9 mouse cellular contexts compared by ENCODE assay signal in the genomic region with DNA sequence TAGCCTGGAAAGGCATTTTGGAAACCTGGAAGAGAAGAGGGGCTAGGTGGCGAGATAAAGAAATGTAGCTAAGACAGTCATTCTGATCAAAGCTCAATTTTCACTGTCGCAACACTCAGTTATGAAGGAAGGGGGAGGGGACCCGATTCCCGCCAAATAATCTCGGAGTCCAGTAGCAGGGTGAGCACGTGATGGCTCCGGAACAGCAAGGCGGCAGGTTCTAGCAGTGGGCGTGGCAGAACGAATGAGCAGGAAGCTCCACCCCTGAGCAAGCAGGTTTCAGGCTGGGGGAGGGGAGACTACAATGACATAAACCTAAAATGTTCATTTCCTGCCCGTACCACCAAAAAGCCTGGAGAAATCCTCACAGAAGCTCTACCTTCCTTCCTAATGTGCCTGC. TPM values are rescaled to one million over a fixed set of nuclear protein-coding genes. Genes with fewer than 3 reads are reported as not detected.
DNase-seq lines count a peak whose midpoint lies in the region; ATAC-seq and TF ChIP-seq lines count a peak whose summit lies in the region.
"Not testable (repeated sequence)": the region's sequence is repeated elsewhere in the genome, so short reads cannot be mapped to it uniquely, and the experiment has no call there.
"Had no signal": no experiment of that assay in that cellular context is flagged by ENCODE, and none has a peak within 500 bp of the region (broad histone marks: within the 10 kb centered on the region; RNA-seq: fewer than 3 reads in every experiment).

No protein-coding gene starts in this region.

- not testable (repeated sequence) for H3K36me3 ChIP-seq in heart, embryonic 11.5 days (ENCODE audit: control insufficient read depth, insufficient read depth, low read length); heart, embryonic 16.5 days (ENCODE audit: control insufficient read depth, insufficient read depth); kidney, adult 2 months (ENCODE audit: control insufficient read depth, insufficient read depth, low read length); limb, embryonic 13.5 days; stomach, embryonic 15.5 days

- not testable (repeated sequence) for TF ChIP-seq POLR2A in kidney, adult 2 months (IDR thresholded peaks at IDR 0.05; ENCODE audit: low read depth, low read length)

- not testable (repeated sequence) for H3K4me2 ChIP-seq in heart, embryonic 11.5 days; stomach, embryonic 15.5 days
- peak overlapping the region; percentile 23; the same call in 1 of the 2 replicates for H3K4me2 ChIP-seq in heart, embryonic 16.5 days (ENCODE audit: low read depth, low read length)
- H3K4me2 ChIP-seq in limb, embryonic 13.5 days (replicated peaks): peak overlapping the region; percentile 19; the same call in 1 of the 2 replicates

- H3K4me3 ChIP-seq in heart, embryonic 11.5 days (ENCODE audit: low read depth, low read length); heart, embryonic 16.5 days (ENCODE audit: low read length); kidney, adult 2 months (ENCODE audit: insufficient read depth, low read depth, low read length); limb, embryonic 13.5 days; stomach, embryonic 15.5 days (replicated peaks): not testable (repeated sequence)

- H3K9me3 ChIP-seq in heart, embryonic 11.5 days (replicated peaks; ENCODE audit: control insufficient read depth, low read length); heart, embryonic 16.5 days (replicated peaks; ENCODE audit: control insufficient read depth, low read length); limb, embryonic 13.5 days; stomach, embryonic 15.5 days: not testable (repeated sequence)

- H3K27ac ChIP-seq in heart, embryonic 11.5 days (ENCODE audit: low read depth, low read length): peak overlapping the region; percentile 29; the same call in 1 of the 2 replicates
- peak overlapping the region; percentile 66 for H3K27ac ChIP-seq in heart, embryonic 16.5 days (ENCODE audit: low read length)
- not testable (repeated sequence) for H3K27ac ChIP-seq in kidney, adult 2 months (ENCODE audit: insufficient read depth, low read depth, low read length); limb, embryonic 13.5 days
- peak overlapping the region; percentile 49; the same call in 1 of the 2 replicates for H3K27ac ChIP-seq in stomach, embryonic 15.5 days

- TF ChIP-seq CTCF in kidney, adult 2 months (conservative IDR thresholded peaks at IDR 0.05; ENCODE audit: insufficient read depth, insufficient read length, low read depth, low read length): not testable (repeated sequence)

- H3K27me3 ChIP-seq in heart, embryonic 11.5 days (ENCODE audit: control insufficient read depth, insufficient read depth, low read length); heart, embryonic 16.5 days (ENCODE audit: control insufficient read depth, insufficient read depth, low read length); kidney, adult 2 months (replicated peaks; ENCODE audit: control insufficient read depth, insufficient read depth, low read length); limb, embryonic 13.5 days; stomach, embryonic 15.5 days (replicated peaks): not testable (repeated sequence)

- peak; percentile 19 for DNase-seq in ES-CJ7 (ENCODE audit: low read depth, low spot score)
- peak; percentile 97 for DNase-seq in heart, adult 11 months
- DNase-seq in kidney, adult 2 months: peak; percentile 33

- H3K9ac ChIP-seq in heart, embryonic 11.5 days (ENCODE audit: low read depth, low read length); heart, embryonic 16.5 days (ENCODE audit: low read length); limb, embryonic 13.5 days; stomach, embryonic 15.5 days: not testable (repeated sequence)

- 63% methylated on average over 11 of the region's 11 CpGs for WGBS in heart, embryonic 11.5 days (ENCODE audit: insufficient replicate concordance)
- 58% methylated on average over 11 of the region's 11 CpGs for WGBS in heart, embryonic 16.5 days
- 44% methylated on average over 11 of the region's 11 CpGs for WGBS in kidney, adult 2 months
- WGBS in limb, embryonic 13.5 days: 76% methylated on average over 11 of the region's 11 CpGs
- WGBS in stomach, embryonic 15.5 days: 61% methylated on average over 11 of the region's 11 CpGs

- not testable (repeated sequence) for H3K4me1 ChIP-seq in heart, embryonic 11.5 days (ENCODE audit: control insufficient read depth, insufficient read depth, low read length); kidney, adult 2 months (ENCODE audit: control insufficient read depth, insufficient read depth, low read length); stomach, embryonic 15.5 days
- peaks cover 15% of the 10 kb centered on the region for H3K4me1 ChIP-seq in heart, embryonic 16.5 days (ENCODE audit: control insufficient read depth, insufficient read depth, low read length)
- H3K4me1 ChIP-seq in limb, embryonic 13.5 days: peaks cover 34% of the 10 kb centered on the region

- not testable (repeated sequence) for ATAC-seq in heart, embryonic 11.5 days (replicated peaks; ENCODE audit: insufficient number of reproducible peaks, low FRiP score, low TSS enrichment); heart, embryonic 16.5 days (replicated peaks; ENCODE audit: extremely low read depth, insufficient read depth, low FRiP score); limb, embryonic 13.5 days (ENCODE audit: low FRiP score, low read depth)
- peak; percentile 36; the same call in 1 of the 2 replicates for ATAC-seq in stomach, embryonic 15.5 days (ENCODE audit: insufficient read depth, low FRiP score, low read depth)

RNA-seq across cellular contexts. Expression of gene Pdlim3, which starts 13.7 kb away (rescaled TPM):
- polyA plus RNA-seq in heart, embryonic 11.5 days (2014; fragmentation: Nextera tagmentation; extraction: Ambion mirVana): 307 and 355 TPM in 2 replicates
- 148 and 158 TPM in 2 replicates for polyA plus RNA-seq in heart, embryonic 16.5 days (2015; fragmentation: Nextera tagmentation; extraction: Ambion mirVana)
- polyA plus RNA-seq in kidney, adult 2 months (2012; rRNA removed): 5.7 and 10.5 TPM in 2 replicates
- polyA plus RNA-seq in limb, embryonic 13.5 days (2015; fragmentation: Nextera tagmentation; extraction: Ambion mirVana): 46.0 and 52.5 TPM in 2 replicates
- polyA plus RNA-seq in stomach, embryonic 15.5 days (2015; fragmentation: Nextera tagmentation; extraction: Ambion mirVana): 146 and 158 TPM in 2 replicates
- polyA plus RNA-seq: activated CD4-positive, CD25-positive, alpha-beta regulatory T cell, adult 4 months; macrophage had no signal

Comparison
In these comparisons a context has a peak if more than half of its experiments do, and no peak if none do; other contexts are left out.
1. DNase-seq: peak in every context shown above with its lines; median percentile 97 in heart, adult 11 months; 33 in kidney, adult 2 months; 19 in ES-CJ7.